Mouse (Mus musculus): ENCODE data around the gene Slc8a1. TPM values are rescaled to one million over a fixed set of nuclear protein-coding genes. Genes with fewer than 3 reads are reported as not detected.

Slc8a1 gene
- polyA plus RNA-seq, 1 experiment = 3.2 TPM

DNA sequence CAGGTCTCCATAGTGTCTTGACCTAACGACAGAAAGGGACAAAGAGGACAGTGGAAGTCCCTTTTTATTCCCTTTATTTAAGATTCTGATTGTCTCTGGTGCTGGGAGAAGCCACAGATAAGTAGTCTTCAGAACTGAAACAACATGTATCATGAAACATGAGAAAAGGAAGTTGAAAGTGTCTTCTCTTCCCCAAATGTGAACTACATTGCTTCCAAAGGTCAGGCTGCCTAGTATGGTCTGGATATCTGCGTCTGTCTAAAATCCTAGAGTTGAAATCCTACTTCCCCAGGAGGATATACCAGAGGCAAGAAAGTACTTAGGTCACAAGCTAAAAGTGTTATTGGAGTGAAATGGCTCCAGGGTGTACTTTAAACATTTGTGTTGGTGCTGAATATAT lies 34.9 kb downstream of the Slc8a1 start:
- DNase-seq (ENCODE audit: low read depth in 1 of 2, low spot score in 2 of 2) = no peak
- H3K4me3 ChIP-seq (ENCODE audit: extremely low read depth, insufficient read depth, insufficient read length) = no peak overlapping the region
- H3K27me3 ChIP-seq (ENCODE audit: control insufficient read depth, insufficient read depth, low read length) = no peaks in the 10 kb centered on the region
- TF ChIP-seq POLR2A (IDR thresholded peaks at IDR 0.05; ENCODE audit: low read depth, low read length) (no peak), CTCF (IDR thresholded peaks at IDR 0.05; ENCODE audit: extremely low read depth, insufficient read depth, insufficient read length, insufficient replicate concordance) (no peak)
- no peaks in the 10 kb centered on the region for H3K4me1 ChIP-seq (ENCODE audit: control insufficient read depth, insufficient read depth, insufficient read length)
- 67% methylated on average over 2 of the region's 2 CpGs for WGBS
- H3K27ac ChIP-seq (ENCODE audit: insufficient read depth, low read length) = no peak overlapping the region
- H3K36me3 ChIP-seq (ENCODE audit: control insufficient read depth, insufficient read depth, low read length) = no peaks in the 10 kb centered on the region

GRCm38 (mm10) chr17:81701701-81702100 lies 36.5 kb downstream of the Slc8a1 start:
- WGBS = 80% methylated on average over 4 of the region's 4 CpGs
- Histone ChIP-seq H3K27ac (ENCODE audit: insufficient read depth, low read length) (no peak overlapping the region), H3K27me3 (ENCODE audit: control insufficient read depth, insufficient read depth, low read length) (no peaks in the 10 kb centered on the region), H3K4me1 (ENCODE audit: control insufficient read depth, insufficient read depth, insufficient read length) (no peaks in the 10 kb centered on the region), H3K36me3 (ENCODE audit: control insufficient read depth, insufficient read depth, low read length) (no peaks in the 10 kb centered on the region), H3K4me3 (ENCODE audit: extremely low read depth, insufficient read depth, insufficient read length) (no peak overlapping the region)
- TF ChIP-seq POLR2A (IDR thresholded peaks at IDR 0.05; ENCODE audit: low read depth, low read length) (no peak), CTCF (IDR thresholded peaks at IDR 0.05; ENCODE audit: extremely low read depth, insufficient read depth, insufficient read length, insufficient replicate concordance) (no peak)
- no peak for DNase-seq (ENCODE audit: low read depth in 1 of 2, low spot score in 2 of 2)

- no peaks in the 10 kb centered on the region for H3K27me3 ChIP-seq (ENCODE audit: control insufficient read depth, insufficient read depth, low read length)
- TF ChIP-seq POLR2A (IDR thresholded peaks at IDR 0.05; ENCODE audit: low read depth, low read length) = no peak
- no peak for TF ChIP-seq CTCF (IDR thresholded peaks at IDR 0.05; ENCODE audit: extremely low read depth, insufficient read depth, insufficient read length, insufficient replicate concordance)
- WGBS = 80% methylated on average over 10 of the region's 10 CpGs
Measured at GRCm38 (mm10) chr17:81698789-81699188, 39.4 kb downstream of the Slc8a1 start.

DNA sequence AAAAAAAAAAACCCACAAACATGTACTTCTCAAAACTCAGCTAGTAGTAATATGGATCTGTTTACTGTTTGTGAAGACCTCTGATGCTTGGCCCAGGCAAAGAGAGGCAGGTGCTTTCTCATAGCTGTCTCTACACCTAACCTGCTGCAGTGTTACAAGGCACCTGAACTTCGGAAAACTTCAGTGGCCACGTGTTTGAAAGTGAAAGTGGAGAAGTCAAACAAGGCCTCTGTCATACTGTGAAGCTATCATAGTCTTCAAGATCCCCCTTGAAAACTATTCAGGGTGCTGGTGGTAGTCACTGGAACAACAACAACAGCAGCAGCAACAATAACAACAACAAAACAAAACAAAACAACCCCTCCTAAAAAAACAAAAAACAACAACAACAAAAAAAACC lies 40.5 kb downstream of the Slc8a1 start:
- no peak for TF ChIP-seq POLR2A (IDR thresholded peaks at IDR 0.05; ENCODE audit: low read depth, low read length)
- no peak for TF ChIP-seq CTCF (IDR thresholded peaks at IDR 0.05; ENCODE audit: extremely low read depth, insufficient read depth, insufficient read length, insufficient replicate concordance)
- Histone ChIP-seq H3K4me1 (ENCODE audit: control insufficient read depth, insufficient read depth, insufficient read length) (no peaks in the 10 kb centered on the region), H3K36me3 (ENCODE audit: control insufficient read depth, insufficient read depth, low read length) (no peaks in the 10 kb centered on the region), H3K27me3 (ENCODE audit: control insufficient read depth, insufficient read depth, low read length) (no peaks in the 10 kb centered on the region), H3K27ac (ENCODE audit: insufficient read depth, low read length) (no peak overlapping the region), H3K4me3 (ENCODE audit: extremely low read depth, insufficient read depth, insufficient read length) (no peak overlapping the region)
- no peak for DNase-seq (ENCODE audit: low read depth in 1 of 2, low spot score in 2 of 2)
- WGBS = 25% methylated on average over 2 of the region's 2 CpGs

More at GRCm38 (mm10) chr17:81698789-81699188, 39.4 kb downstream of the Slc8a1 start:
- no peak for DNase-seq (ENCODE audit: low read depth in 1 of 2, low spot score in 2 of 2)
- Histone ChIP-seq H3K36me3 (ENCODE audit: control insufficient read depth, insufficient read depth, low read length) (no peaks in the 10 kb centered on the region), H3K27ac (ENCODE audit: insufficient read depth, low read length) (no peak overlapping the region), H3K4me1 (ENCODE audit: control insufficient read depth, insufficient read depth, insufficient read length) (no peaks in the 10 kb centered on the region), H3K4me3 (ENCODE audit: extremely low read depth, insufficient read depth, insufficient read length) (no peak overlapping the region)

DNA sequence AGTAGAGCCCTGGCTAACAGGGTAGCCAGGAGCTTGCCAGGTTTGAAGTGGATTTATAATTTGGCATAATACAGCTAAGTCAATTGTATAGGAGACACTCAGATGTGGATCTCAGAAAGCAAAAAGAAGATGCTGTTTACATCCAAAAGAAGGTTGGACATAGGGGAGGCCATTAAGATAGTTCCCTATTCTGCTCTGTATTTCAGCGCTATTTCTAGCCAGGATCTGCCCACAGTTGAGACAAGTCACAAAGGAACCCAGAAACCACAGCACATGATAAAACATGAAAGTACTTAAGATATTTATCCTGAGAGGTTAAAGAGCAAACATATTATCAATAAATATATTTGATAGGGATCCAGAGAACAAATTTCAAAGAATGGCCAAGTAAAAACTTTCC lies 43.2 kb downstream of the Slc8a1 start:
- no peak for DNase-seq (ENCODE audit: low read depth in 1 of 2, low spot score in 2 of 2)
- Histone ChIP-seq H3K4me1 (ENCODE audit: control insufficient read depth, insufficient read depth, insufficient read length) (no peaks in the 10 kb centered on the region), H3K4me3 (ENCODE audit: extremely low read depth, insufficient read depth, insufficient read length) (no peak overlapping the region), H3K36me3 (ENCODE audit: control insufficient read depth, insufficient read depth, low read length) (no peaks in the 10 kb centered on the region), H3K27ac (ENCODE audit: insufficient read depth, low read length) (no peak overlapping the region), H3K27me3 (ENCODE audit: control insufficient read depth, insufficient read depth, low read length) (no peaks in the 10 kb centered on the region)
- WGBS = 16% methylated on average over 1 of the region's 1 CpGs
- TF ChIP-seq POLR2A (IDR thresholded peaks at IDR 0.05; ENCODE audit: low read depth, low read length) (no peak), CTCF (IDR thresholded peaks at IDR 0.05; ENCODE audit: extremely low read depth, insufficient read depth, insufficient read length, insufficient replicate concordance) (no peak)

DNA sequence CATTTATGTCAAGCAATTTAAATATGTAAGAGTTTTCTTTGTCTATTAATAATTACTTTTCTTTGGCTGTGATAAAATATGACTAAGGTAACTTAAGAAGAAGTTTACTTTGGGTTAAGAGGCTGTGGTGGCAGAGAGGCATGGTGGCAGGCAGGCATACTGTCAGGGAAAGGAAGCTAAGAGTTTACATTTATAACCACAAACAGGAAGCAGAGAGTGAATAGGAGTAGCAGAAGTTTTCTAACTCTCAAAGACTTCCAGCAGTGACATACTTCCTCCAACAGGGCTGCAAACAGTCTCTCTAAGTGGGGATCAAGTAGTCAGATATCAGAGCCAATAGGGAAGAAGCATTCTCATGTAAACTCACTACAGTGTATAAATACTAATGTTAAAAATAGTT lies 58.6 kb downstream of the Slc8a1 start:
- no peak overlapping the region for H3K27ac ChIP-seq (ENCODE audit: insufficient read depth, low read length)
- H3K27me3 ChIP-seq (ENCODE audit: control insufficient read depth, insufficient read depth, low read length) = no peaks in the 10 kb centered on the region
- no peak for DNase-seq (ENCODE audit: low read depth in 1 of 2, low spot score in 2 of 2)
- no peaks in the 10 kb centered on the region for H3K4me1 ChIP-seq (ENCODE audit: control insufficient read depth, insufficient read depth, insufficient read length)
- no peaks in the 10 kb centered on the region for H3K36me3 ChIP-seq (ENCODE audit: control insufficient read depth, insufficient read depth, low read length)
- H3K4me3 ChIP-seq (ENCODE audit: extremely low read depth, insufficient read depth, insufficient read length) = no peak overlapping the region
- TF ChIP-seq CTCF (IDR thresholded peaks at IDR 0.05; ENCODE audit: extremely low read depth, insufficient read depth, insufficient read length, insufficient replicate concordance) (no peak), POLR2A (IDR thresholded peaks at IDR 0.05; ENCODE audit: low read depth, low read length) (no peak)

DNA sequence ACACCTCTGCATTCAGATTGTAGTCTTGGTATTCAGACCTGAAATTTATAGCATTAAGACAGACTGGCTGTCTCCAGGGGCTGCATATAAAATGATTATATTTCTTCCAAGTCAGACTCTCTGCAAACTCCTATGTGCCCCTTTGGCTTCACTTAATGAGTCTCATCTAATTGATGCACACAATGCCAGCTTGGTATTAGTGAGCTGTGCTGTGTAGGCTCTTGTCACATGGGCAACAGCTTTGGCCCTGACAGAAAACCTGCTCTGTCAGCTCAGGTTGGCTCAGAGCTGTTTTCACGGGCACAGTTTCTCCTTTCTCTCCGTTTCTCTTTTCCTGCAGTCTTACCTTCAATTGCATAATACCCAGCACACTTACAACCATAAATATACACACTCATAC lies 60.7 kb downstream of the Slc8a1 start:
- no peak overlapping the region for H3K27ac ChIP-seq (ENCODE audit: insufficient read depth, low read length)
- no peak overlapping the region for H3K4me3 ChIP-seq (ENCODE audit: extremely low read depth, insufficient read depth, insufficient read length)
- no peaks in the 10 kb centered on the region for H3K27me3 ChIP-seq (ENCODE audit: control insufficient read depth, insufficient read depth, low read length)
- no peak for TF ChIP-seq POLR2A (IDR thresholded peaks at IDR 0.05; ENCODE audit: low read depth, low read length)
- DNase-seq (ENCODE audit: low read depth in 1 of 2, low spot score in 2 of 2) = no peak
- H3K4me1 ChIP-seq (ENCODE audit: control insufficient read depth, insufficient read depth, insufficient read length) = no peaks in the 10 kb centered on the region
- H3K36me3 ChIP-seq (ENCODE audit: control insufficient read depth, insufficient read depth, low read length) = no peaks in the 10 kb centered on the region
- 79% methylated on average over 2 of the region's 2 CpGs for WGBS

All from spleen, adult 2 months (tissue).